Mouse (Mus musculus): ENCODE data around the gene Tmem8b. TPM values are rescaled to one million over a fixed set of nuclear protein-coding genes. Genes with fewer than 3 reads are reported as not detected.

The Tmem8b gene
- 10 to 100 TPM; 74.8 to 75.5 TPM for total RNA-seq (2021)
- long read RNA-seq, experiment 1, full-length matches to known transcripts = 11 of 45 reads
- long read RNA-seq, experiment 1, partial matches to known transcripts = 13 of 45 reads
- long read RNA-seq, experiment 1, other reads (novel, unspliced or antisense) = 21 of 45 reads
- long read RNA-seq, experiment 2, full-length matches to known transcripts = 11 of 49 reads
- long read RNA-seq, experiment 2, partial matches to known transcripts = 35 of 49 reads
- long read RNA-seq, experiment 2, other reads (novel, unspliced or antisense) = 3 of 49 reads

- no peak for TF ChIP-seq CTCF (conservative IDR thresholded peaks at IDR 0.05)
- DNase-seq (ENCODE audit: low spot score in 2 of 2) = peak; percentile 88 to 90
- Histone ChIP-seq H3K4me3 (peak within 1 kb of the TSS; percentile 80), H3K27ac (peak within 1 kb of the TSS; percentile 92)
These were observed at the start of gene Tmem8b, which contains the start of gene Fam221b for GRCm38 (mm10) chr4:43668782-43669427. Tmem8b (plus strand) TSS chr4:43668971. Fam221b (minus strand) TSS chr4:43669145.

GRCm38 (mm10) chr4:43620146-43620778 is 48.5 kb upstream of the Tmem8b start:
- no peak for DNase-seq (ENCODE audit: low spot score in 2 of 2)
- Histone ChIP-seq H3K4me3 (no peak overlapping the region), H3K27ac (no peak overlapping the region)
- TF ChIP-seq CTCF (conservative IDR thresholded peaks at IDR 0.05) = no peak

- TF ChIP-seq CTCF (conservative IDR thresholded peaks at IDR 0.05) = no peak
- Histone ChIP-seq H3K27ac (0 out of 2 replicates have a peak overlapping the region, but pooled peaks have one; percentile 67), H3K4me3 (no peak overlapping the region)
- DNase-seq (ENCODE audit: low spot score in 2 of 2) = peak in 1 of 2 experiments; percentile 22
These were observed 39.5 kb upstream of the Tmem8b start for GRCm38 (mm10) chr4:43629106-43629817.

- TF ChIP-seq CTCF (conservative IDR thresholded peaks at IDR 0.05) = peak; percentile 92
- Histone ChIP-seq H3K4me3 (peak overlapping the region; percentile 30; the same call in 1 of the 2 replicates), H3K27ac (peak overlapping the region; percentile 95)
These were observed 38.7 kb upstream of the Tmem8b start for GRCm38 (mm10) chr4:43630030-43630581.

GRCm38 (mm10) chr4:43630671-43631045 is 38.1 kb upstream of the Tmem8b start:
- TF ChIP-seq CTCF (conservative IDR thresholded peaks at IDR 0.05) = no peak
- no peak for DNase-seq (ENCODE audit: low spot score in 2 of 2)
- Histone ChIP-seq H3K4me3 (peak overlapping the region; percentile 82), H3K27ac (peak overlapping the region; percentile 95)

More at GRCm38 (mm10) chr4:43630030-43630581, 38.7 kb upstream of the Tmem8b start:
- DNase-seq (ENCODE audit: low spot score in 2 of 2) = peak; percentile 89

- no peak for TF ChIP-seq CTCF (conservative IDR thresholded peaks at IDR 0.05)
- no peak for DNase-seq (ENCODE audit: low spot score in 2 of 2)
- Histone ChIP-seq H3K4me3 (peak within 1 kb of the TSS; percentile 82), H3K27ac (peak within 1 kb of the TSS; percentile 95)
These were observed 37.5 kb upstream of the Tmem8b start, which contains the start of gene Npr2 for GRCm38 (mm10) chr4:43631046-43631955. Npr2 (plus strand) TSS chr4:43631935.

GRCm38 (mm10) chr4:43631956-43632920 is 36.5 kb upstream of the Tmem8b start:
- DNase-seq (ENCODE audit: low spot score in 2 of 2) = no peak
- Histone ChIP-seq H3K4me3 (peak overlapping the region; percentile 82), H3K27ac (peak overlapping the region; percentile 95)
- TF ChIP-seq CTCF (conservative IDR thresholded peaks at IDR 0.05) = no peak

- Histone ChIP-seq H3K27ac (no peak overlapping the region), H3K4me3 (no peak overlapping the region)
- DNase-seq (ENCODE audit: low spot score in 2 of 2) = no peak
- no peak for TF ChIP-seq CTCF (conservative IDR thresholded peaks at IDR 0.05)
These were observed 35.5 kb upstream of the Tmem8b start for GRCm38 (mm10) chr4:43633296-43633695.

GRCm38 (mm10) chr4:43633736-43634135 is 35.0 kb upstream of the Tmem8b start:
- DNase-seq (ENCODE audit: low spot score in 2 of 2) = no peak
- Histone ChIP-seq H3K27ac (no peak overlapping the region), H3K4me3 (no peak overlapping the region)
- TF ChIP-seq CTCF (conservative IDR thresholded peaks at IDR 0.05) = no peak

GRCm38 (mm10) chr4:43634621-43635374 is 34.0 kb upstream of the Tmem8b start:
- DNase-seq (ENCODE audit: low spot score in 2 of 2) = no peak
- TF ChIP-seq CTCF (conservative IDR thresholded peaks at IDR 0.05) = no peak
- Histone ChIP-seq H3K27ac (no peak overlapping the region), H3K4me3 (no peak overlapping the region)
